Mouse (Mus musculus): ENCODE results near the gene Fam221b. TPM values are rescaled to one million over a fixed set of nuclear protein-coding genes. Genes with fewer than 3 reads are reported as not detected.

Fam221b gene
- polyA plus RNA-seq, 1 experiment from 2014 or later = 3.3 TPM

DNA sequence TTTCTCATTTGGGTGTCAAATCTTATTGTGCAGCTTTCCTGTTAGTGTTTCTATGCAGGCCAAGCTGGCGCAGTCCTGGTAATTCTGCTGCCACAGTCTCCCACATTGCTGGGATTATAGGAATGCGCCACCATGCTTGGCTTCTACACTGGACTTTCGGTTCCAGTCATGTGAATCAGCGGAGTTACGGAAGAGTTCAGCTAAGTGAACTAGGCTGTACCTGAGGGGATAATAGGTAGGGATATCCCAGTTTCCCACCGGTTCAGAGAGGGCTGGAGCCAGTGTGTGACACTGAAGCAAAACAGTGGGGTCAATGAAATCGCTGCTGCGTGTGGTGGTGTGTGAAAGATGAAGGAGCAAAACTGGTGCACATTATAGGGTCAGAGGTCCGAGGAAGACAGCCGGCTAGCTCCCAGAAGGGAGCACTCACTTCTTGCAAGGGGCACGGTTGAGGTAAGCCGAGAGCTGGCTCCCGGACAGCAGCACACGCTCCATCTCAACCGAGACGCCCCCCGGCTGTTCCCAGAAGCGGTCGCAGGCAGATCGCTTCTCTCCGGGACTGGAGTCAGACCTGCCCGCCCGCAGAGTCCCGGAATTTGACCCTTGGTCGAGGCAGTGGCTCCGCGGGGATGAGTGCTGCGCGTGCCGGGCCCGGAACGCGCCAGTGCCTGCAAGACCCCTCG lies 13.1 kb downstream of the Fam221b start:
- H3K4me2 ChIP-seq = peak overlapping the region; percentile 73
- H3K27ac ChIP-seq = peak overlapping the region; percentile 91
- peak overlapping the region; percentile 72 for H3K4me3 ChIP-seq (replicated peaks)
- H3K36me3 ChIP-seq (replicated peaks) = peaks cover 8% of the 10 kb centered on the region; the same call in 1 of the 2 replicates
- WGBS = 6% methylated on average over 34 of the region's 34 CpGs
- peak; percentile 47 for ATAC-seq (ENCODE audit: low FRiP score)
- no peaks in the 10 kb centered on the region for H3K9me3 ChIP-seq
- H3K9ac ChIP-seq = peak overlapping the region; percentile 81
- H3K27me3 ChIP-seq = no peaks in the 10 kb centered on the region
- peaks cover 18% of the 10 kb centered on the region for H3K4me1 ChIP-seq

DNA sequence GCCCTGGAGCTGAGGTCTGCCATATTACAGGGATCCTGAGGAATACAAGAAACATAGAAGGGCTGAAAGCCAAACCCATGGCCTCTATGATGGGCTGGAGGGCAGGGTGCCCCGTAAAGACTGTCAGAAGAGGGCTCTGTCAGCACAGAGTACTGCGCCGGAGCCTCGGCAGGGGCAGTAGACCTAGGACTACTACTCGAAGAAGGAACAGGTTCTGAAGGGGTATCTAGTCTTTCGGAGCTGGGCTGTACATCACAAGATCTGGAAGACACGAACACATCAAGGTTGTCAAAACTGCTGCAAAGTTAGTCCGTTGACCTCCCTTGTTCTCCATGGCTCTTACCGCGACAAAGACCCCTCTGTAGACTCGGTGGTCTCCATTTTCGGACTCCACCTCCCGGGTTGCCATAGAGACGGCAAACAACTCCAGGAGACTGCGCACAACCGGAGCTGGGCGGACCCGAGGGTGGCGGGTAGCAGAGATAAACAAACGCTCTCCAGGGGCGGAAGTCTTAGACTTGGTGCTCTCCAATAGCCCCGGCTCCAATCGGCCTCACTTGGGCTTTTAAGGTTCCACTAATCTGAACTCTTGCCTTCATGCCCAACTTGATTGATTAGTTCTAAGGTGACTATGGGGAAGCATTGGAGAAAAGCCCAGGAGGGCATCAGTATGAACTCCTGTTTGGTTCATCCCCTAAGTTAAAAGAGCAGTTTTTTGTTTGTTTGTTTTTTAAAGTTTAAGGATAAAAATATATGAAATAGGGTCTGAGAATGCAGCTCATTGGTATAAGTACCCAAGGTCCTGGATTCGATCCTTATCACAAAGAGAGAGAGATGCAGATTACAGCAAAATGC lies 15.6 kb downstream of the Fam221b start, which contains the start of gene Spag8:
Spag8 (minus strand) TSS at position 434 of the 855 bp plus-strand sequence.
- H3K27ac ChIP-seq = no peak within 1 kb of the TSS
- H3K4me1 ChIP-seq = peaks cover 18% of the 10 kb centered on the region
- H3K4me3 ChIP-seq (replicated peaks) = peak within 1 kb of the TSS; percentile 28
- peaks cover 22% of the 10 kb centered on the region for H3K36me3 ChIP-seq (replicated peaks)
- H3K4me2 ChIP-seq = peak within 1 kb of the TSS; percentile 53
- no peaks in the 10 kb centered on the region for H3K27me3 ChIP-seq
- H3K9ac ChIP-seq = peak within 1 kb of the TSS; percentile 33; the same call in 1 of the 2 replicates
- 13% methylated on average over 24 of the region's 24 CpGs for WGBS
- no peak for ATAC-seq (ENCODE audit: low FRiP score)
- H3K9me3 ChIP-seq = peaks cover 7% of the 10 kb centered on the region

- Histone ChIP-seq H3K27ac (no peak overlapping the region), H3K4me3 (replicated peaks) (peak overlapping the region; percentile 28)
Observed at GRCm38 (mm10) chr4:43652726-43653125, 16.2 kb downstream of the Fam221b start.

GRCm38 (mm10) chr4:43649783-43650182 lies 19.2 kb downstream of the Fam221b start:
- WGBS = 97% methylated on average over 3 of the region's 3 CpGs
- Histone ChIP-seq H3K27ac (no peak overlapping the region), H3K4me3 (replicated peaks) (no peak overlapping the region), H3K9ac (no peak overlapping the region), H3K9me3 (peaks cover 7% of the 10 kb centered on the region), H3K4me1 (peaks cover 9% of the 10 kb centered on the region; the same call in 1 of the 2 replicates), H3K4me2 (no peak overlapping the region), H3K36me3 (replicated peaks) (peaks cover 22% of the 10 kb centered on the region), H3K27me3 (no peaks in the 10 kb centered on the region)
- no peak for ATAC-seq (ENCODE audit: low FRiP score)

More at GRCm38 (mm10) chr4:43652726-43653125, 16.2 kb downstream of the Fam221b start:
- Histone ChIP-seq H3K9me3 (peaks cover 7% of the 10 kb centered on the region), H3K36me3 (replicated peaks) (peaks cover 22% of the 10 kb centered on the region), H3K27me3 (no peaks in the 10 kb centered on the region), H3K9ac (no peak overlapping the region), H3K4me2 (peak overlapping the region; percentile 53), H3K4me1 (peaks cover 18% of the 10 kb centered on the region)
- ATAC-seq (ENCODE audit: low FRiP score) = no peak
- WGBS = 89% methylated on average over 4 of the region's 4 CpGs

GRCm38 (mm10) chr4:43640491-43640890 lies 28.5 kb downstream of the Fam221b start:
- 76% methylated on average over 6 of the region's 6 CpGs for WGBS
- H3K27me3 ChIP-seq = no peaks in the 10 kb centered on the region
- H3K4me3 ChIP-seq (replicated peaks) = no peak overlapping the region
- no peak overlapping the region for H3K9ac ChIP-seq
- no peaks in the 10 kb centered on the region for H3K9me3 ChIP-seq
- H3K27ac ChIP-seq = no peak overlapping the region
- no peak overlapping the region for H3K4me2 ChIP-seq
- H3K36me3 ChIP-seq (replicated peaks) = 0 out of 2 replicates have a peak, but pooled peaks cover 4% of the 10 kb centered on the region
- H3K4me1 ChIP-seq = no peaks in the 10 kb centered on the region
- ATAC-seq (ENCODE audit: low FRiP score) = no peak

- ATAC-seq (ENCODE audit: low FRiP score) = no peak
- Histone ChIP-seq H3K4me2 (no peak overlapping the region), H3K36me3 (replicated peaks) (0 out of 2 replicates have a peak, but pooled peaks cover 4% of the 10 kb centered on the region), H3K4me1 (no peaks in the 10 kb centered on the region), H3K9me3 (no peaks in the 10 kb centered on the region), H3K27ac (no peak overlapping the region), H3K4me3 (replicated peaks) (no peak overlapping the region), H3K9ac (no peak overlapping the region), H3K27me3 (no peaks in the 10 kb centered on the region)
- WGBS = 80% methylated on average over 9 of the region's 9 CpGs
Observed at GRCm38 (mm10) chr4:43640076-43640475, 28.9 kb downstream of the Fam221b start.

- no peak overlapping the region for H3K4me2 ChIP-seq
- 64% methylated on average over 6 of the region's 6 CpGs for WGBS
Observed at GRCm38 (mm10) chr4:43636751-43637150, 32.2 kb downstream of the Fam221b start.

DNA sequence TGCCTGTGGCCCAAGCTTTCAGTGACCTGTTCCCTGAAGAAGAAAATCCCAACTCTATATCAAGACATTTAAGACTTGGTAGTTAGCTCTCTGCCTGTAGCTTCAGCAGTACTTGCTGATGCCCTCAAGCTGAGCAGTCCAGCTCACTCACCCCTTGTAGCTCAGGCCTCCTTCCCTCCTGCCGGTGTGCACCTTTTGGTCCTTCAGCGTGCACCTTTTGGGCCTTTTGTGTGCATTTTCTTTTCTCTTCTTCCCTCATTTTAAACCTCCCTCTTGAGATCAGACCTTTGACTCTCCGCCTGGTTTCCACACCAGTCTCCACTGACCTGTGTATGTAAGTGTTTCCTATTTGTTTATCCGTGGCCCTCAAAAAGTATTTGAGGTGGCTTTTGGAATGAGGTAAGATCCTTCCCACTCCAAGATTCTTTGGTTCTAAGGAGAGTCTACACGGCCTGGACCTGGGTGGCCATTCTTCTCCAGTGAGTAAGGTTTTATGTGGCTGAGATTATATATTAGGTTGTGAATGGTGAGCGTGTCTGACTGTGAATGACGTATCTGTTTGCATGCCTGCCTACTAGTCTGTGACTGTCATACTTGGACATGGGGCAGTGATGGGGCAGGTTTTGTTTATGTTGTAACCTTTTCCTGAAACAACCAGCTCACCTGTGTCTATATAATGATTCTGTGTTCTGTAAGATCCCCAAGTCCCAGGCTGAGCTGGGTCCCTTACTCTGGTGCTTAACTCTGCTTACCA lies 34.1 kb downstream of the Fam221b start:
- Histone ChIP-seq H3K27me3 (peaks cover 12% of the 10 kb centered on the region), H3K4me2 (no peak overlapping the region), H3K4me3 (replicated peaks) (no peak overlapping the region), H3K27ac (no peak overlapping the region), H3K36me3 (replicated peaks) (no peaks in the 10 kb centered on the region), H3K4me1 (peaks cover 33% of the 10 kb centered on the region), H3K9ac (no peak overlapping the region), H3K9me3 (no peaks in the 10 kb centered on the region)
- ATAC-seq (ENCODE audit: low FRiP score) = no peak
- WGBS = 87% methylated on average over 7 of the region's 7 CpGs

More at GRCm38 (mm10) chr4:43636751-43637150, 32.2 kb downstream of the Fam221b start:
- Histone ChIP-seq H3K9ac (no peak overlapping the region), H3K27me3 (peaks cover 12% of the 10 kb centered on the region), H3K27ac (no peak overlapping the region), H3K36me3 (replicated peaks) (no peaks in the 10 kb centered on the region), H3K9me3 (no peaks in the 10 kb centered on the region), H3K4me1 (peaks cover 21% of the 10 kb centered on the region), H3K4me3 (replicated peaks) (no peak overlapping the region)
- ATAC-seq (ENCODE audit: low FRiP score) = no peak

DNA sequence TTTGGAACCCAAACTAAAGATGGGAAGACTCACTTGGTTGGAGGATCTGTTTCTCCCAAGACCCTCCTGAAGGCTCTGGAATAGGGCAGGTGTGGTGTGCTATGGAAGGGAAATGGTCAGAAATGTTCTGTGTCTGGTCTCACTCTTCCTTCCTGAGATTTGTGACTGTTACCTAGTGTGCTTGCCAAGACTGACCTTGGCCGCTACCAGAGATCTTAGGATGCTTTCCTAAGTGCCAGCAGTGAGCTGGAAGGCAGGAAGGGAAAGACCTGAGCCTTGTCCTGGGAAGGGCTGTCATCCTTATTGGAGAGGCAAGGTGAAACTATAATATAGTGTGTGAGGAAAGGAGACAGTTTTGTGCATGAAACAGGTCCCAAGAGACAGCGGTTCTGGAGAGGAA lies 35.2 kb downstream of the Fam221b start:
- WGBS = 96% methylated on average over 2 of the region's 2 CpGs
- no peak overlapping the region for H3K27ac ChIP-seq
- no peak overlapping the region for H3K9ac ChIP-seq
- no peaks in the 10 kb centered on the region for H3K36me3 ChIP-seq (replicated peaks)
- no peaks in the 10 kb centered on the region for H3K9me3 ChIP-seq
- ATAC-seq (ENCODE audit: low FRiP score) = no peak
- H3K4me2 ChIP-seq = peak overlapping the region; percentile 94; the same call in 1 of the 2 replicates
- H3K4me3 ChIP-seq (replicated peaks) = no peak overlapping the region
- peaks cover 37% of the 10 kb centered on the region for H3K4me1 ChIP-seq
- H3K27me3 ChIP-seq = peaks cover 12% of the 10 kb centered on the region

GRCm38 (mm10) chr4:43633296-43633695 lies 35.6 kb downstream of the Fam221b start:
- no peak for ATAC-seq (ENCODE audit: low FRiP score)
- no peak overlapping the region for H3K4me3 ChIP-seq (replicated peaks)

GRCm38 (mm10) chr4:43631956-43632920 lies 36.7 kb downstream of the Fam221b start:
- peak overlapping the region; percentile 90 for H3K9ac ChIP-seq
- no peaks in the 10 kb centered on the region for H3K9me3 ChIP-seq
- WGBS = 50% methylated on average over 42 of the region's 42 CpGs
- 0 out of 2 replicates have a peak, but pooled peaks have one; percentile 13 for ATAC-seq (ENCODE audit: low FRiP score)
- H3K27ac ChIP-seq = peak overlapping the region; percentile 78; the same call in 1 of the 2 replicates
- no peaks in the 10 kb centered on the region for H3K36me3 ChIP-seq (replicated peaks)
- H3K27me3 ChIP-seq = peaks cover 12% of the 10 kb centered on the region
- peak overlapping the region; percentile 94 for H3K4me2 ChIP-seq
- peak overlapping the region; percentile 65 for H3K4me3 ChIP-seq (replicated peaks)
- peaks cover 37% of the 10 kb centered on the region for H3K4me1 ChIP-seq

More at GRCm38 (mm10) chr4:43633296-43633695, 35.6 kb downstream of the Fam221b start:
- H3K36me3 ChIP-seq (replicated peaks) = no peaks in the 10 kb centered on the region
- H3K27ac ChIP-seq = no peak overlapping the region
- peak overlapping the region; percentile 94 for H3K4me2 ChIP-seq
- no peak overlapping the region for H3K9ac ChIP-seq
- H3K9me3 ChIP-seq = no peaks in the 10 kb centered on the region
- H3K27me3 ChIP-seq = peaks cover 12% of the 10 kb centered on the region
- 85% methylated on average over 8 of the region's 8 CpGs for WGBS
- peaks cover 37% of the 10 kb centered on the region for H3K4me1 ChIP-seq

All from forebrain, embryonic 12.5 days (tissue).